Mouse (Mus musculus) lung, embryonic 16.5 days (tissue): Measurements from ENCODE around the gene Mus81. TPM values are rescaled to one million over a fixed set of nuclear protein-coding genes. Genes with fewer than 3 reads are reported as not detected.

ENCODE experiments used
- ATAC-seq: fragments of 200-750 bp; cut with Nextera tagmentation; 2 replicates; pipeline ENCODE4 v1.8.0; 2017; ENCODE audit warnings: low read depth, mild to moderate bottlenecking, moderate library complexity
- H3K27ac ChIP-seq: fragments of 300-500 bp; sonication (generic); 2 replicates; pipeline ENCODE4 v1.5.1; 2014; ENCODE audit warnings: mild to moderate bottlenecking, control low read depth, low read length
- H3K27me3 ChIP-seq: fragments of 300-500 bp; sonication (generic); 2 replicates; pipeline ENCODE4 v1.6.1; 2014; ENCODE audit warnings: low read depth, low read length, mixed read lengths; ENCODE audit not compliant: control insufficient read depth, insufficient read depth
- H3K36me3 ChIP-seq: fragments of 300-500 bp; sonication (generic); 2 replicates; pipeline ENCODE4 v1.6.1; 2014; ENCODE audit warnings: low read length; ENCODE audit not compliant: control insufficient read depth, insufficient read depth
- H3K4me1 ChIP-seq: fragments of 300-500 bp; sonication (generic); replicated peaks from 2 replicates; pipeline ENCODE4 v1.6.1; 2014; ENCODE audit warnings: low read length, mixed read lengths; ENCODE audit not compliant: control insufficient read depth, insufficient read depth
- H3K4me2 ChIP-seq: fragments of 300-500 bp; sonication (generic); 2 replicates; pipeline ENCODE4 v1.6.1; 2014; ENCODE audit warnings: low read depth, low read length, control low read depth
- H3K4me3 ChIP-seq: fragments of 300-500 bp; sonication (generic); 2 replicates; pipeline ENCODE4 v1.5.1; 2014; ENCODE audit warnings: mild to moderate bottlenecking, low read length, control low read depth
- H3K9ac ChIP-seq: fragments of 300-500 bp; sonication (generic); 2 replicates; pipeline ENCODE4 v1.6.1; 2014; ENCODE audit warnings: low read length, control low read depth
- H3K9me3 ChIP-seq: fragments of 300-500 bp; sonication (generic); 2 replicates; pipeline ENCODE4 v1.6.1; 2016; ENCODE audit warnings: low read length; ENCODE audit not compliant: control insufficient read depth
- WGBS: fragments of 180-500 bp; shearing (Covaris S2); extraction: QIAGEN DNeasy Blood & Tissue Kit; methylation state at CpG from one replicate; pipeline ENCODE4 v1.1.7; 2014; 5-methylcytosine and 5-hydroxymethylcytosine counted together
- polyA plus RNA-seq: library from polyadenylated mRNA; unstranded; fragments of >200 nt; fragmentation: Nextera tagmentation; extraction: Ambion mirVana; gene quantifications from 2 replicates; pipeline ENCODE4 v1.2.1, GENCODE M21; 2015

The Mus81 gene
- polyA plus RNA-seq, 1 experiment from 2014 or later = 45.7 TPM

- Histone ChIP-seq H3K9ac (no peak overlapping the region), H3K36me3 (no peaks in the 10 kb centered on the region), H3K4me2 (no peak overlapping the region), H3K9me3 (no peaks in the 10 kb centered on the region), H3K4me1 (peaks cover 20% of the 10 kb centered on the region), H3K4me3 (no peak overlapping the region), H3K27ac (no peak overlapping the region), H3K27me3 (no peaks in the 10 kb centered on the region)
- no peak for ATAC-seq
- 77% methylated on average over 3 of the region's 3 CpGs for WGBS
Observed at GRCm38 (mm10) chr19:5513005-5513349, 24.8 kb upstream of the Mus81 start.

GRCm38 (mm10) chr19:5512091-5513004, 24.1 kb upstream of the Mus81 start:
- WGBS = 65% methylated on average over 12 of the region's 12 CpGs
- no peaks in the 10 kb centered on the region for H3K36me3 ChIP-seq
- H3K4me1 ChIP-seq = peaks cover 20% of the 10 kb centered on the region
- ATAC-seq = no peak
- H3K9me3 ChIP-seq = no peaks in the 10 kb centered on the region
- no peak overlapping the region for H3K4me3 ChIP-seq
- no peak overlapping the region for H3K9ac ChIP-seq
- H3K4me2 ChIP-seq = peak overlapping the region; percentile 13; the same call in 1 of the 2 replicates
- H3K27me3 ChIP-seq = no peaks in the 10 kb centered on the region
- peak overlapping the region; percentile 31 for H3K27ac ChIP-seq

DNA sequence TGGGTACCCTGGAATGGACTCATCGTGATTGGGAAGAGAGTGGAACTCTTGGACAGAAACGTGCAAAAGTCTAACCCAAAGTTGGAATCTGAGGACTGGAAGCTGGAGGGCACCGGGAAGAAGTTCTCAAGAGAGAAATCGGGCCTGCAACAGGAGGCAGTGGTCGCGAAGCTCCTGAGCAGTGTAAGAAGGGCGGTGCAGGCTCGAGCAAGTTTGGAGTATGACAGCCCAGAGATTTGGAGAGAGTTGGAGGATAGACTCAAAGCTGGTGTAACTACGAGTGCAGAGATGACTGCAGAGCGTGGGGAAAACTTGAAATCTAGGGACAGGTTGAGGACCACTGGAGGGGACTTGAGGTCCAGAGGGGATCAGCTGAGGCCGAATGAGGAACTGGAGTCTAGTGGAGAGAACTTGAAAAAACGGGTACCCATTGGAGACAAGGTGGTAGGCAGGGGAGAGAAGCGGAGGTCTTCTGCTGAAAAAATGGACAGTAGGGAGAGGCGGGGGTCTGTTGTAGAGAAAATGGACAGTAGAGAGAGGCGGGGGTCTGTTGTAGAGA, 23.0 kb upstream of the Mus81 start:
- Histone ChIP-seq H3K4me3 (peak overlapping the region; percentile 53), H3K36me3 (no peaks in the 10 kb centered on the region), H3K4me1 (peaks cover 20% of the 10 kb centered on the region), H3K9me3 (no peaks in the 10 kb centered on the region), H3K9ac (peak overlapping the region; percentile 69), H3K27ac (peak overlapping the region; percentile 9; the same call in 1 of the 2 replicates), H3K27me3 (no peaks in the 10 kb centered on the region), H3K4me2 (peak overlapping the region; percentile 75)
- ATAC-seq = peak; percentile 7; the same call in 1 of the 2 replicates
- 45% methylated on average over 15 of the region's 15 CpGs for WGBS

DNA sequence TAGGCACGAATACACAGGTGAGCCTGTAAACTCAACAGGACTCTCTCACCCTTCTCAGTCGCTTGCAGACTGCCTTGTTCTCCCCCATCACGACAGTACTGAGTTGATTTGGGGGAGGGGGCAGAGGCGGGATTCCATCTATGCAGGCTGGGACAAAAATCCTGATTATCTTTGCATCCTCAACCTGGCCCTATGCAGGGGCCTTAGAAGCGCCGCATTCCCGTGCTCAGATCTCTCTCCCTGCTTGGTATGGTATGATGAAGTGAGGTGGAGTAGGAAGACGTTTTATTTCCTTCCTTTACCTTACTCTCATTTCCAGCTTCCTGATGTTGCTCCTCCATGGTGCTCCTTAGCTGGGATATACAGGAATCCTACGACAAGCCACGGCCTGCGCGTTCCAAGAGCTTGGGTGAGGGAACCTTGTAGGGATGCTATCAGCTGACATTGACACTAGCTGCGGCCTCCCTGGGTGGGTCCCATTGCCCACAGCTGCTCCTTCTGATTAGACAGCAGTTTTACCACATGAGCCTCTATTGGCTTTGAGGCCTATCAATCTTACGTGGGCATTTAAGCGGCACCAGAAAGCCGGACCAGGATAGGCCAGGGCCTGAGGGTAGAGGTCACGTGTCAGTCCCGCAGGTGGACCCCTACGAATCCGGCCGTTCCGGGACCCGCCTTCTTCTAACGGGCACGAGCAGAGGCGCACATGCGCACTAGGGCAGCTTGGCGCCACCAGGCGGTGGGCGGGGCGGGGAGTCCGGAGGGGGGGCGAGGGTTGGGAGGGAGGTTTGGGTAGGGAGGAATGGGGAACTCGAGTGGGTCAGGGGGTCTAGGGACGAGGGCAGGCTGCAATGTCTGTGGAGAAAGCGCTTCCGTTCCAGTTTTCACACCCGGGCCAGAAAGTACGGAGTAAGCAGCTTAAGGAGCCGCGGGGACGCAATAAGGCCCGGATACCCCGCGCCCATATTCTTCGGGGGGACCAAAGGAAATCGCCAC, 22.1 kb upstream of the Mus81 start, which contains the start of gene Snx32:
Snx32 (minus strand) TSS at position 508 of the 996 bp plus-strand sequence.
- 3% methylated on average over 46 of the region's 47 CpGs for WGBS
- peak within 1 kb of the TSS; percentile 69 for H3K9ac ChIP-seq

DNA sequence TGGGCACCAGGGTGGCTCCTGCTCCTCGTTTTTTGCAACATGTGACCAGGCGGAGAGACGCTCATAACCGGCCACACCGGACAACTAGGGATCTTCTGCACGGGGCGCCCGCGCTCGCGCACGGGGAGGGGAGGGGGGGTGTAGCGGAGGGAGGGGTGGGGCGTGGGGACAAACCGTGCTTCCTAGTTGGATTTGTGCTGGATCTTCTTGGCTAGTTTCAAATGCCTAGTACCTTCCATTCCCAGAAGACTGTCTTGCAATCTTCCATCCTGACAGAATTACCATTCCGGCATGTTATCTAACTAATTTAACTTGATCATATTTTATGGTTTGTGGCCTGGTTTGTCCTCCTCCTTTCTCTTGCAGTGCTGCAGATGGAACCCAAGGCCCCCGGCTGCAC, 15.5 kb upstream of the Mus81 start, which contains the start of gene 1700020D05Rik:
1700020D05Rik (minus strand) TSS at position 101 of the 400 bp plus-strand sequence.
- ATAC-seq = no peak
- 37% methylated on average over 17 of the region's 17 CpGs for WGBS
- H3K4me1 ChIP-seq = no peaks in the 10 kb centered on the region
- no peaks in the 10 kb centered on the region for H3K9me3 ChIP-seq
- no peak within 1 kb of the TSS for H3K4me3 ChIP-seq
- H3K4me2 ChIP-seq = peak within 1 kb of the TSS; percentile 5; the same call in 1 of the 2 replicates
- H3K27ac ChIP-seq = no peak within 1 kb of the TSS
- H3K9ac ChIP-seq = no peak within 1 kb of the TSS
- no peaks in the 10 kb centered on the region for H3K27me3 ChIP-seq
- H3K36me3 ChIP-seq = no peaks in the 10 kb centered on the region

More for the DNA sequence above, 22.1 kb upstream of the Mus81 start, which contains the start of gene Snx32:
- H3K4me1 ChIP-seq = peaks cover 20% of the 10 kb centered on the region
- no peaks in the 10 kb centered on the region for H3K36me3 ChIP-seq
- H3K27ac ChIP-seq = peak within 1 kb of the TSS; percentile 9; the same call in 1 of the 2 replicates
- H3K9me3 ChIP-seq = no peaks in the 10 kb centered on the region
- peak; percentile 99 for ATAC-seq
- H3K27me3 ChIP-seq = no peaks in the 10 kb centered on the region
- peak within 1 kb of the TSS; percentile 53 for H3K4me3 ChIP-seq
- H3K4me2 ChIP-seq = peak within 1 kb of the TSS; percentile 75

- peaks cover 7% of the 10 kb centered on the region for H3K36me3 ChIP-seq
- no peak overlapping the region for H3K4me2 ChIP-seq
- no peak for ATAC-seq
- no peak overlapping the region for H3K4me3 ChIP-seq
- no peaks in the 10 kb centered on the region for H3K9me3 ChIP-seq
- H3K9ac ChIP-seq = no peak overlapping the region
- H3K27me3 ChIP-seq = no peaks in the 10 kb centered on the region
- WGBS = 77% methylated on average over 2 of the region's 2 CpGs
- H3K27ac ChIP-seq = no peak overlapping the region
- no peaks in the 10 kb centered on the region for H3K4me1 ChIP-seq
Observed at GRCm38 (mm10) chr19:5500330-5500875, 12.2 kb upstream of the Mus81 start.

GRCm38 (mm10) chr19:5496052-5496370, 7.8 kb upstream of the Mus81 start:
- peaks cover 7% of the 10 kb centered on the region for H3K4me1 ChIP-seq
- no peak overlapping the region for H3K9ac ChIP-seq
- H3K27ac ChIP-seq = no peak overlapping the region
- 81% methylated on average over 16 of the region's 16 CpGs for WGBS
- no peaks in the 10 kb centered on the region for H3K9me3 ChIP-seq
- H3K27me3 ChIP-seq = no peaks in the 10 kb centered on the region
- H3K4me2 ChIP-seq = no peak overlapping the region
- H3K36me3 ChIP-seq = peaks cover 30% of the 10 kb centered on the region
- ATAC-seq = no peak
- no peak overlapping the region for H3K4me3 ChIP-seq

- H3K36me3 ChIP-seq = peaks cover 30% of the 10 kb centered on the region
- H3K4me2 ChIP-seq = no peak overlapping the region
- no peaks in the 10 kb centered on the region for H3K9me3 ChIP-seq
- no peak overlapping the region for H3K27ac ChIP-seq
- 74% methylated on average over 12 of the region's 12 CpGs for whole genome bisulfite sequencing
- no peak for ATAC-seq
- H3K4me3 ChIP-seq = no peak overlapping the region
- H3K27me3 ChIP-seq = no peaks in the 10 kb centered on the region
- peaks cover 7% of the 10 kb centered on the region for H3K4me1 ChIP-seq
- H3K9ac ChIP-seq = no peak overlapping the region
Observed at GRCm38 (mm10) chr19:5495353-5496051, 7.3 kb upstream of the Mus81 start.
